Mouse (Mus musculus) cerebellum, adult 8-10 months (tissue): ENCODE measurements at regions not wholly inside any gene's neighbourhood (a gene's known extent, or its start where the extent isn't known, plus 50 kb on each side); places are given as distances from the start of the nearest gene placed in this dataset.

Experiments
- DNase-seq: peaks from one replicate; pipeline ENCODE4 v3.0.0; 2022

DNA sequence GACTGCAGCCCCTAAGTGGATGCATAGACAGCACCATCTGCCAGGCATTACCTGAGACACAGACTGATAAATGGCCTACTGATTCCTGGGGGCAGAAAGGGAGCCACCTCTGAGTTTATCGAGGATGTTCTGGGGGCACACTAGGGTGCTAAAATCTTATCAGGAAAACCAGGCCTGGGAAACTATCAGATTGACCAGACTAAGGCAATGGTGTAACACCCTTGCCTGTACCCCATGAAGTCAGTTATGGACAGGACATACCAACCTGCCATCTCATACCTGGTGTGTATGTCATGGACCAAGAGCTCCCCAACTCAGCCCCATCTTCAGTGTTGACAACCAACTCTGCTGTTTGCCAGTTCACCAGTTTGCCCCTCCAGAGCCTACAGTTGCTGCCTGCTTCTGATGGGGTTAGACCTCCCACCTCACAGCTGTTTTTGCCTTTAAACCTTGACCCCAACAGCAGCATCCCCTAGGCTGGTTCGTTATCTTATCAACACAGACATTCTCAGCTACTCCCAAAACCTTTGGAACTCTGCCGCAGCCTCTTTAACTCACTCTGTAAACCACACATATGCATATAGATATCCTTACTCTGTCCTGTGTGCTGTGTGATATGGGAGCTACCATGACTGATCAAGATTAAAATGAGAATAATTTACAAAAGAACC lies 83.6 kb upstream of the Irs2 start:
- no peak for DNase-seq

GRCm38 (mm10) chr8:11088946-11089665 lies 80.8 kb upstream of the Irs2 start:
- peak; percentile 7 for DNase-seq

GRCm38 (mm10) chr8:11085244-11085643 lies 77.0 kb upstream of the Irs2 start:
- no peak for DNase-seq

DNA sequence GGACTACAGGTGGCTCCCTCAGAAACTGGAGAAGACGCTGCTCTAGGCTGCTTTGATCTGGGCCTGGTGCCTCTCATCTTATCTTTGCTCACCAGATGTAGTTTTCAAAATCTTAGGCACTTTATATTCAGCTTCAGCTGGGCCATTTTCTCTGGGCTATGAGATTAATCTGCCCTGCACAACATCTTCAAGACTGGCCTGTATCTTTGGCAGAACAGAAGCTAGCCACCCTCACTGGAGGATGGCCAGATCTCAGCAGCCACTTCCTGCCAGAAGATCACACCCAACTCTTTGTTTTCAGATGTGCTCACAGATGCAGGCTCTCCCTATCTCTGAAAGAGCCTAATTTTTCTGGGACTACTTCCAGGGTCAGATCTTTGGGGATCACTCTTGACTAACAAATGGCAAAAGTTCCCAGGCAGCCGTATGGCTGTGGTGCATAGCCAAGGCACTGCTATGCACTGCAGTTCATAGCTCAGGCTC lies 75.8 kb upstream of the Irs2 start:
- DNase-seq, result no peak

DNA sequence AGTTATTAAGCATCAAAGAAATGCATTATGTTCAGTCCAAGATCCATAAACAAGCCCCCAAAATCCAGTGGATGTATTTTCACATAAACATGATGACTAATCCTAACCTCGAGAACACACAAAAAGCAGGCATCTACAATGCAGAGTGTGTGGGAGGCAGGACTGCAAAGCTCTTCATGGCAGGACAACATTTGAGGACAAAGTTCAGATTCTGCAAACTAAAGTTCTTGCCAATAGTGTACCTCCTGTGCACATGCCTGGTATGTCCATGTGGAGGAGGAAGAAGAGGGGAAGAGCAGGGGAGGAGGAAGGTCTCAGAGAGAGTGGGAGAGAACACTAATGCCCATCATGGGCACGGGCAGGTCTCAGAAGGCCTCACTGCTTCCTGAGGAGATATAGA lies 72.6 kb upstream of the Irs2 start:
- no peak for DNase-seq

- no peak for DNase-seq
Measured at GRCm38 (mm10) chr8:11079805-11080204, 71.5 kb upstream of the Irs2 start.

- DNase-seq, result peak; percentile 7
Measured at GRCm38 (mm10) chr8:11077138-11077537, 68.9 kb upstream of the Irs2 start.

GRCm38 (mm10) chr8:11071162-11071561 lies 62.9 kb upstream of the Irs2 start:
- no peak for DNase-seq

DNA sequence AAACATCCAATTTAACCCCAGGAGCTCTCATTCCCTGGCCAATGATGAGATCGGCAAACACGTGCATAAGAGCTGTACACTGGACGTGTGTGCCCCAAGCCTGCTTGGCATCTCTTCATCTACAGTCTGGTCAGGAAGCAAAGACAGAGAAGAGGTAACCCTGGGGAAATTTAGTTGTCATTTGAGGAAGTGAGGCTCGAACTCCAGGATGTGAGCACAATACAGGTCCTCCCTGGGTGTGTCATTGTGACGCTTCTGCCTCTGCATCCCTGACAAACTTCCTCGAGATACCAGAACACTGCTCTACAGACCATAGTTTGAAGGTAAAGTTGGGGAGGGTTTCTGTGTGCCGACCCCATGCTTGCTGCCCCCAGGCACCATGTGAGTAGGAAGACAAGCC lies 59.2 kb upstream of the Irs2 start:
- DNase-seq, result no peak

GRCm38 (mm10) chr8:11065990-11066389 lies 57.7 kb upstream of the Irs2 start:
- DNase-seq, result no peak

GRCm38 (mm10) chr8:11065303-11065702 lies 57.0 kb upstream of the Irs2 start:
- no peak for DNase-seq

- no peak for DNase-seq
Measured at GRCm38 (mm10) chr8:11063058-11063457, 54.8 kb upstream of the Irs2 start.

DNA sequence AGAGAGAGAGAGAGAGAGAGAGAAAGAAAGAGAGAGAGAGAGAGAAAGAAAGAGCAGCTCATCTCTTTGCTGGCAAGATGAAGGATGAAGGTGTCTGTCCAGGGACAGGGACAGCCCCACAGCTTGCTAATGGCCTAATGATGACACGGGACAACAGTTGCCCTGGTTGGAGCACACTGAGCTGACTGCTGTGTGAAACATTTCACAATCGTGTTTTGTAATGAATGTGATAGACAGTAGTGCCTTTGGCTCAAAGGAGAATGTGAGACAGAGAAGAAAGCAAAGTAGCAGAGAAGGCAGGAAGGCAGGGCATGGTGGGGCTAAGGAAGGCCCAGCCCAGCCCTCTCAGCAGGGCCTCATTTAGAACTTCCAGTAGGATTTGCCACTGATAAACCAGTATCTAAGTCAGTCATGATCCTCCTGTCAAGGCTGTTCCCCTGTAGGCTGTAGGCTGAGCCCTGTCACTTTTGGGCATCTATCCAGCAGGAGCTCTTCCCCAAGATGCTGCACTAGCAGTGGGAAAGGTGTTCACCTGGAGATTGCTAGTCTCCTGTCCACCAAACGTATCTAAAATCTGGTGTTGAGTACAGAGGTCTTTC lies 54.2 kb upstream of the Irs2 start:
- no peak for DNase-seq

DNA sequence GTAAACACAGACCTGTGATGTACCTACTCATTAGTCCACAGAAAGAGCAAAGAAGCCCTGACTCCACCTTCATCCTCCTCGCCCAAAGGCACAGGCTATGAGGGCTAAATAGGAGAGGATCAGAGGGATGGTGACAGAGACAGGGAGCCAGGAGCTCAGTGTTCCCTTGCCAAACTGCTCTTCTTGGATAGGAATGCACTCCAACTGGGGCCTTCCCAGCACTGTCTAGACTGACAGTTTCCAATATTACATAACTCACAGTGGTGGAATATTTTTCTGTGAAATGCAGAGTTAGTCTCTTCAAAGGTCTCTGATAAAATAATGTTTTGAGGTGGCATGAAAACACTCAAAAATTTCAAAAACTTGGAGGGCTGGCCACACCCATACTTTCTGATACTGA lies 53.5 kb upstream of the Irs2 start:
- no peak for DNase-seq

- no peak for DNase-seq
Measured at GRCm38 (mm10) chr8:11060604-11061003, 52.3 kb upstream of the Irs2 start.

DNA sequence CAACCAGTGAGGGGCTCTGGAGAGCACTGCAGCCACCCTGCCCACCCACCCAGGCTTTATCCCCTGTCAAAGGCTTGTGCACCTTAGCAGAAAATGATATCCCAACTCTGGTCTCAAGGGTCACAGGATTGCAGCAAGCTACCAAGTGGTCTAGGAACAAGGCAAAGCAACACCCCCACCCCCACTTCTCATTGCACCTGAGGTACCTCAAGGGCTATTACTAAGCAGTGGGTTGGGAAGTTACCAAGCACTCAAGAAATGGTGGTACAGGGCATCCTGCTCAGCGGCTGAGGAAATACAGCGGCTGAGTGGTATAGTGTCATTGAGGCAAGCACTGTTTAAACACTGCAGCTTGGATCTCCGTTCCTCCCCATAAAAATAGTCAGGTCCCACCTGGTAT lies 50.1 kb upstream of the Irs2 start:
- no peak for DNase-seq
